Mouse (Mus musculus) left cerebral cortex, postnatal 36 days (tissue): Measurements from ENCODE around the gene Shpk. TPM values are rescaled to one million over a fixed set of nuclear protein-coding genes. Genes with fewer than 3 reads are reported as not detected.

Source experiments
- DNase-seq, 2 experiments: peaks; one replicate each; pipeline ENCODE4 v3.0.0; 2021 to 2022; ENCODE audit warnings: low spot score in 2 of 2, mixed read lengths in 1 of 2
- intact Hi-C: fragments of 180-260 bp; cut with DNase I; formaldehyde crosslinking; loops from one replicate; pipeline ENCODE4 v1.15.1; 2025
- total RNA-seq, 2 experiments: library from RNA; stranded (reverse); gene quantifications; 2 replicates each; pipeline ENCODE4 v1.2.3; 2021

The Shpk gene
- total RNA-seq, 2 experiments from 2014 or later, result 3.1 TPM

DNA sequence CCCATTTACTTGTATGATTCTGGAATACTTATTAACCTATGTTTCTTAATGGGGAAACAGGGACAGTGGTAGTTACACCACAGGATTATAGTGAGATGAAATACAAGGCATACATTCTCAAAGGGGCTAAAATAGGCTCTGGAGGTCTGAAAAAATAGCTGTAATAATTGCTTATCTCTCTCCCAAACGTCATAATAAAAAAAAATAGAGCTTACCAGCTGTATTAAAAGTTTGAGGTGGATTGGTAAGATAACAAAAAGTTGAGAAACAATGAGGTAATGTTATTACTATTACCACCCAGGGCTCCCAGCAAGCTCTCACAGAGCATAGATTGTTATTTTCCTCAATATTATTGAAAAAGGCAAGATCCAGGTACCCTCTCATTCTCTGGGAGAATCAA lies 1.1 kb upstream of the Shpk start:
- intact Hi-C loops, result no loop called here
- DNase-seq, result no peak

DNA sequence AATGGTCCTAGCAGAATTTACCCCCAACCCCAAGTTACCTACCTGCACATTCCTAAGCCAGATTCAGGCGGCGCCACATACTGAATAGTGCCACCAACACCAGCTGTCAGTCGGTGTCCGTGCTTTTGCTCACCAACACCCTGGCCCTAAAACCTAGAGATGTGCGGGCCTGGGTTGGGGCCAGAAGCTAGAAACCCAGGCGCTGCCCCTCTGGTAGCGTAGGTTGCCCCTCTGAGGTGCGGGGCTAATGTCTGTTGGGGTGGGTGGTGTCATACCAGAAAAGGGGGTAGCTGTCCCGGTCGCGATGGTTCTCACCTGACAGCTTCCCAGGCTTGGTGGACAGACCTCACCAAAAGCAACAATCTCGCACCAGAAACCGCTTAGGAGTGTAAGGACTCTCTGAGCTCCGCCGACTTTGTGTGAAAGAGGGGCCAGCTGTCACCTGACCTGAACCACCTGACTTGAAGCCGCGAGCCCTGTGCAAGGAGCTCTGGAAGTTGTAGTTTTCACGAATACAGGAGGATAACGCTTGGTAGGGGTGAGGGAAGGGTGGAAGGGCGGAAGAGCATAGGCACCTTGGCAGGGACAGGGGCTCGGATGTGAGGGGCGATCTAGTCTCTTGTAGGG lies 544 bp upstream of the Shpk start, which contains the start of gene Ctns:
Ctns (minus strand) TSS at position 440 of the 627 bp plus-strand sequence.
- intact Hi-C loops, result loop anchor here (1.0 kb wide), 1 partner anchor 21 kb away; the partner anchor contains the start of genes Emc6 and Tax1bp3
- DNase-seq, result peak in 1 of 2 experiments; percentile 87

DNA sequence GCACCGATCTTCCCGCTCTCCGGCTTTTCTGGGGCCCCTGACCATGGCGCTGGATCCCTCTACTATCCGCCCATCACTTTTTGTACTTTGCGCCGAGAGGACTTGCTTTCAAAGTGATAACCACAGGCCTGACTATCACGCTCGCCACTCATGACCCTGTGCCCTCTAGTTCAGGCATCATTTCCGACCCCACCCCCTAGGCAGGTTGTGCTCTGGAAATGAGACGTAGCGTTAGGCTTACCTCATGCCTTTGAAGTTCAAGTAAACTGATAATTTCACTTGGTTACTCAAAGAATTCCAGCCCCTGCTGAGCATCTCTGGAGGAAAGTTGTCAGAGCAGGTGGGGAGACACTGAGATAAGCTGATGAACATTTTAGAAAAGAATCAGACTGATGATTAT lies 619 bp downstream of the Shpk start:
- intact Hi-C loops, result loop anchor here (1.0 kb wide), 1 partner anchor 23 kb away; the partner anchor contains the start of genes Emc6 and Tax1bp3

DNA sequence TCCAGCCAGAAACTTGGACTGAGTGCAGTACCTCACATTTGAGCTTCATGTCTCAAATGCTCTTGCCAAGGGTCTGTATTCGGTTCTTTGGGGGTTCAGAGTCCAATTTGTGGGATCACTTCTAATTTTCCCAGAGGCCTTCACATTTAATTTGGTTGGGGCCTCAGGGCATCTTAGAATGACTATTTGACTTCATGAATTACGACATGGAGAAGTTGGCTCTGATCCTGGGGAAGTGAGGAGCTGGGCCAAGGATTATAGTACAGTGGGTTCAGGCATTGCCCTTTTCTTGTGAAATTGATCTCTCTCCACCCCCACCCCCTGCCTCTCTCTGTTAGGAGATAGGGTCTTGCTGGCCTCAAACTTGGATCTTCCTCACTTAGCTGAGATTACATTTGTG lies 1.8 kb downstream of the Shpk start:
- no peak for DNase-seq
- intact Hi-C loops, result no loop called here

More for the DNA sequence above, 619 bp downstream of the Shpk start:
- DNase-seq, result no peak

DNA sequence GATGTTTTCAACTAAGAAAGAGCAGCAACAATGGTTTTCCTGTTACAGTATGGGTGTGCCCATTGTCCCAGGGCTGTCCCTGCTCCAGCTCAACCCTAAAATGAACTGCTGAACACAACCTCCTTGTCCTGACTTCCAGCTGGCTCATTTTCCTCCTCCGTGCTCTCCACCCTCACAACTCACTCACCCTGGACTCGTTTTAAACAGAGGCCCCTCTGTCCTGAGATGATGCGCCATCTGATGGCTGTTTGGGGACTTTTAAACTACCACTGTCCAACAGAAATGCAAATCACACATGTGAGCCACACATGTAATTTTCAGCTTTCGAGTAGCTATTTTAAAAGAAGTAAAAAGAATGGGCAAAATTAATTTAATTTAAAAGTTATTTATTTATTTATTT lies 2.3 kb downstream of the Shpk start:
- DNase-seq, result no peak
- intact Hi-C loops, result no loop called here

DNA sequence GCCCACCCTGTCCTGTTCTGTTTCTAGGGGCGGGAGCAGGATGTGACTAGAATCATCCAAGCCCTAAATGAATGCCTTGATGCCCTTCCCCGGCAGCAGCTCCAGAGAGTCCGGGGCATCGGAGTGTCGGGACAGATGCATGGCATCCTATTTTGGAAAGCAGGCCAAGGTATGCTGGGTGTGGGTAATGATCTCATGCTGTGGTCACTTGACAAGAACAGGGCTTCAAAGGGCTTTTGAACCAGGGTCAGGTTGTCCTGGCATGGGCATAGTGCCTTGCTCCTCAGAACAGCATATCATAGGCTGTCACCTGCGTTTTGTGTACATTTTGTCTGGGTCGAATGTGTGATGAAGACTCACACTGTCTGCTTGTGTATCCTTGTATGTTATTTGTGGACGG lies 4.6 kb downstream of the Shpk start:
- no peak for DNase-seq

DNA sequence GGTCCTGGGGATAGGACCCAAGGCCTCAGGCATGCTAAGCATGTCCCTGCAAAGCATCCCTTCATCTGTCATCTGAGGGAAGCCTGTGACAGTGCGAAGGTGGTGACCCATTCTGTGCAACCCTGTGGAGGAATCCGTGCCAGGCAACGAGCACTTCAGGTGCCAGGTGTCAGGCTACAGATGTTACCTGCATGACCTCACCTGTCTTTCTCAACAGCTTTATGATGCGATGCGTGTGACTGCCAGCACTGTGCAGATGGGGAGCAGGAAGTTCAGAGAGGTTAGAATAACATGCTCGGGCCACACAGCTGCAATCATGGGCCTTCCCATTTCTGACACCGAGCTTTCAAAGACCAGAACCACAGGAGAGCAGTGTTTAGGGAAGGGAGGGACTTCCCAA lies 5.9 kb downstream of the Shpk start:
- intact Hi-C loops, result no loop called here
- DNase-seq, result no peak

More for the DNA sequence above, 4.6 kb downstream of the Shpk start:
- intact Hi-C loops, result no loop called here

DNA sequence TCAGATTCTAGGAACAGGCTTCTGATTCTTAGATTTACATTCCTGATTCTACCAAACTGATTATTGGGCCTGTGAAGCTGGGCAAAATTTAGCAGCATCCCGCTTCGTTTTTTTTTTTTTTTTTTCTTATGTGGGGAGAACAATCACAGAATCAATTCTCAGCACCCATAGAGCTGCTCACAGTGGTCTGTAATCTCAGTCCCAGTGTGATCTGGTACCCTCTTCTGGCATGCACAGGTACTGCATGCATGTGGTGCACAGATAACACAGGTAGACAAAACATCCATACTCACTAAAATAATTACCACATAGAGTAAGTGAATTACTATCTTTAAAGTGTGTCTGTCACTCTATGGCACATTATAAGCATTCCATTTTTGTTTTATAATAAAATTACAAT lies 8.4 kb downstream of the Shpk start:
- intact Hi-C loops, result no loop called here
- DNase-seq, result no peak

DNA sequence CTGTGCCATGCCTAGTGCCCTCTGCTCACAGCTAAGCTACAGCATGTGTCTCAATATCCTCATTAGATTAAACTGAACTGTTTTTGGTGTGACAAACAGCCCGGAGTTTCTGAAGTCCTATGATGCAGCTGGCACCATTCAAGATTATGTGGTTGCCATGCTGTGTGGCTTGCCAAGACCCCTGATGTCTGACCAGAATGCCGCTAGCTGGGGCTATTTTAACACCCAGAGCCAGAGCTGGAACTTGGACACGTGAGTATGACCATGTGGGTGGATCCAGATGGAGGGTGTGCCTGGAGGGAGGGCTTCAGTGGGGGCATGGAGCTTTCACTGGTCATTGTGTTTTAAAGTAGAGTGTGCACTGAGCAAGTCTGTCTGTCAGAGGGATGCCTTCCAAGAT lies 14.7 kb downstream of the Shpk start:
- intact Hi-C loops, result no loop called here
- no peak for DNase-seq

DNA sequence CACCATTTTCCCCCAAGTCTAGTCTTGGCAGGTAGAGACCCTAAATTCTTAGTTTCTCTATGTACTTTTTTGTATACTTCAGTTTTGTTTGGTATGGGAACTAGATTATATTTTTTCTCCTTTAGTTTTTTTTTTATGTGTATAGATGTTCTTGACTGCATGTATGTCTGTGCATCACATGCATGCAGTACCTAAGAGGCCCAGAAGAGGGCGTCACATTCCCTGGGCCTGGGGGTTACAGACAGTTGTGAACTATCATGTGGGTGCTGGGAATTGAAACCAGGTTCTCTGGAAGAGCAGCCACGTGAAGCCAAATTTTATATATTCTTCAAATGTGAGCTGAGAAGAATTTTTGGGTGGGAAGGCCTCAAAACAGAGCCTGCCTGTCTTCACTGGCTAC lies 20.4 kb downstream of the Shpk start:
- no peak for DNase-seq
- intact Hi-C loops, result no loop called here

DNA sequence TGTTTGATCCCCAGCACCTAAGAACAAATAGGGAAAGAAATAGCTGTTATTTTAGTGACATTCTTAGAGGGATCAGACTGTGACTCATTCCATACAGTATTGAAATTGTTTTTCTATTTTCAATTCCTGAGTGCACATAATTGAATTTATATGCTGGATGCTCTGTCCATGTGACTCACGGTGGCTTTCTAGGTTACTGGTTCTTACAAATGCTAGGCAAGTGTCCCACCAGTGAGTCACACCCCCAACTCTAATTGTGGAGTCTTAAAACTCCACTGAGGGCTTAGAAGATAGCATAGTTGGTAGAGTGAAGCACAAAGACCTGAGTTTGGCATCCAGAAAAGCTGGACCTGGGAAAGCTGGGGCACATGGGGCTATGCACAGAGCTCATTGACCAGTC lies 21.4 kb downstream of the Shpk start:
- no peak for DNase-seq
- intact Hi-C loops, result no loop called here

DNA sequence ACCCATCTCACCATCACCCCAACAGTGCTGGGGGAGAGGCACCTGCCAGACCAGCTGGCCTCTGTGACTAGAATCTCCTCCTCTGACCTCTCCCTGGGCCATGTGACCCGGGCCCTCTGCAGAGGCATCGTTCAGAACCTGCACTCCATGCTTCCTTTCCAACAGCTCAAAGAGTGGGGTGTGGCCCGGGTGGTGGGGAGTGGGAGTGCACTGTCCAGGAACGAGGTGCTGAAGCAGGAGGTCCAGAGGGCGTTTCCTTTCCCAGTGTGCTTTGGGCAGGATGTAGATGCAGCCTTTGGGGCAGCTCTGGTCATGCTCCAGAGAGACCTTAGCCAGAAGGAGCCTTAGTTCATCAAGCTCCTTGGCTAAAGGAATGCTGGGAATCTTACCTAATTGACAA lies 23.6 kb downstream of the Shpk start:
- intact Hi-C loops, result no loop called here
- no peak for DNase-seq

DNA sequence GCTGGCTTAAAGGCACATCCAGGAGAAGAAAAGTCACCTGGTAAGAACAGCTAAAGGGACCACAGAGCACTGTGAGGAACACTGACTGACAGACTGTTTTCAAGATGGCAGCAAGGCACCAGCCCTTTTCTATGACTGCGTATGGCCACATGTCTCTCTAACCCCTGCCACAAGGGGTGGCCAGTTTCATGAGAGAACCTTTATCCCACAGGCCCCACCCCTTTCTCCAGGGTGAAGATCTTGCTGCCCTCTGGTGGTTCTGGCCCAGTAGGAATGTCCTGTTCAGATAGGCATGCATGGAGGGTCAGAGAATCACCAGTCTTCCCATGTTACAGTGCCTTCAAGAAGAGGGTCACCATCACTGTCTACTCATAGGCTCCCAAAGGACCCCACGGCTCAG lies 24.7 kb downstream of the Shpk start:
- intact Hi-C loops, result no loop called here
- no peak for DNase-seq

DNA sequence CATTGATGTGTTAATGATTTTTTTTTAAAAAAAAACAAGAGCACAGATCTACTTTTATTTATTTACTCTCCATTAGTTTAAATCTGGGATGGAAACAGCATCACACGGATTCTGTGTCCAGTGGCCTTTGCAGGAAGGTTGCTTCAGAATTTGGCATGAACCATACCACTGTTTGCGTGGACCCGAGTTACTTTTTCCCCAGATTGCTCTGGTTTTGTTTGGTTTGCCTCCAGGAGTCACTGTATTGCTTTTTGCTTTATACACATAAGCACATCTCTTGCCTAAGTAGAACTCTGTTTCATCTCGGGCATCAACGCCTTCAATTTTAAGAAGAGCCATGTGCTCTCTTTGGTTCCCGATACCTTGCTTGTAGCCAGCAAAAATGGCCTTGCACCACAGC lies 26.6 kb downstream of the Shpk start:
- no peak for DNase-seq
- intact Hi-C loops, result no loop called here

DNA sequence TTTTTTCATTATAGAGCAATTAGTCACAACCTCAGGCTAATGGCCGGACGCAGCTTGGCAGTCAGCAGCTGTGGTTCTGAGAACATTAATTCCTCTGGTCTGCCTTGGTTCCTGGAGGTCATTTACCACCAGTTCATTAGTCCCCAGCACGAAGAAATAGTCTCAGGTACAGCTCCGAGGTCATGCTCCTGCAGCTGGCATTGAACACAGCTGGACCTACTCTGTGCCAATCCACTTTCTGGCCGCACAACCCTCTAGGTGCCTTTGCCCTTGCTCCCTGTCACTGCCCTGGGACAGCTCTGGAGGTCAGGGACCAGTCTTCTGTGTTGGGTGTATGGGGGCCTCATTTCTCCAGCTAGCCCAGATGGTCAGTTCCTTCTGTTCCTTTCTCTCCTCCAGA lies 29.6 kb downstream of the Shpk start:
- DNase-seq, result no peak
- intact Hi-C loops, result no loop called here

DNA sequence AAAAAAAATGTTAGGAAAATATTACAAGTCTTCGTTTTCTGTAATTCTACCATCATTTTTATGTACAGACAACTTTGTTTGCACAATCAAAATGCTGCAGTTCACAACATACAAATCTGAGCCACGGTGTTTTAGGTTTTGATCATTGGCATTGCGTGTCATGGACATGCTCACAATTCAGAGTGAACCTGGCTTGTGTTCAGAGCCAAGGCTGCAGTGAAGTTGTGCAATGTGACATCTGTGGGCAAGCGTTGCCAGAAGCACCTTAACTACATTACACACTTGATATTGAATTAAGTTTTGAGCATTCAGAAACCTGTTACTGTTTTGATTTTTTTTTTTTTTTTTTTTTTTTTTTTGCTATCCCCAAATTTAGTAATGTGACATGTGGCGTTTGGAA lies 30.8 kb downstream of the Shpk start:
- no peak for DNase-seq
- intact Hi-C loops, result no loop called here

DNA sequence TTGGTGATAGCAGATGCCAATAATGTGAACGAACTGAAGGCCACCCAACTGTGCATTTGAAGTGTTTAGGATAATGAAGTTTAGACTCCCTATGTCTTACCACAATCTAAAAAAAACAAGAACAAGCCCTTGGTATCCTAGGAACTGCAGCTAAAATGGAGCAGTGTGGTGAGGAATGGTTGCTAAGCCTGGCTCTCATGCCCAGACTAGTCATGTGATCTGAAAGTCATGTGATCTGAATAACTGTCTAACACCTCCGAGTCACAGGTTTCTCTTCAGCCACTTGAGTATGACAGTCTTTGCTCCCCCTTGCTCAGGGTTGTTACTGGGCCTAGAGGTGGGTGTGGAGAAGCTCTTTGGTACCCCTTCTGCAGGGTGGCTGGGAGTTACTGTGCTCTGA lies 33.3 kb downstream of the Shpk start:
- intact Hi-C loops, result no loop called here
- DNase-seq, result no peak

DNA sequence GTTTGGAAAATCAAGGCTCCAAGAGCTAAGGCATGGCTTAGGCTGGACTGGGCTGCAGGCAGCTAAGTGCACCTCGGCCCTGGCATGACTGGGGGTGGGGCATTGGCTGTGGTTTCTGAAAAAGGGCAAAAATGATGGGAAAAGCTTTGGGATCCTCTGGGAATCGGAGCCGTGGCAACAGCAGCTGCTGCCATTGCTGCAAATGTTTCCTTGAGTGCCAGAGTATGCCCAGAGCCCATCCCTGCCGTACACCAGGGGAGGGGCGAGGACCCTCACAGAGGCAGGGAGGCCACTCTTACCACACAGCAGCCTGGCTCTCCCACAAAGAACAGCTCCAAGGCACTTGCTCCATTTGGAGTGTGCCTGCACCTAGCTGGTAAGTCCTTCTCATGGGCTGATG lies 34.7 kb downstream of the Shpk start, which contains the start of gene Trpv1:
Trpv1 (plus strand) TSS at position 301 of the 400 bp plus-strand sequence.
- intact Hi-C loops, result no loop called here
- no peak for DNase-seq

DNA sequence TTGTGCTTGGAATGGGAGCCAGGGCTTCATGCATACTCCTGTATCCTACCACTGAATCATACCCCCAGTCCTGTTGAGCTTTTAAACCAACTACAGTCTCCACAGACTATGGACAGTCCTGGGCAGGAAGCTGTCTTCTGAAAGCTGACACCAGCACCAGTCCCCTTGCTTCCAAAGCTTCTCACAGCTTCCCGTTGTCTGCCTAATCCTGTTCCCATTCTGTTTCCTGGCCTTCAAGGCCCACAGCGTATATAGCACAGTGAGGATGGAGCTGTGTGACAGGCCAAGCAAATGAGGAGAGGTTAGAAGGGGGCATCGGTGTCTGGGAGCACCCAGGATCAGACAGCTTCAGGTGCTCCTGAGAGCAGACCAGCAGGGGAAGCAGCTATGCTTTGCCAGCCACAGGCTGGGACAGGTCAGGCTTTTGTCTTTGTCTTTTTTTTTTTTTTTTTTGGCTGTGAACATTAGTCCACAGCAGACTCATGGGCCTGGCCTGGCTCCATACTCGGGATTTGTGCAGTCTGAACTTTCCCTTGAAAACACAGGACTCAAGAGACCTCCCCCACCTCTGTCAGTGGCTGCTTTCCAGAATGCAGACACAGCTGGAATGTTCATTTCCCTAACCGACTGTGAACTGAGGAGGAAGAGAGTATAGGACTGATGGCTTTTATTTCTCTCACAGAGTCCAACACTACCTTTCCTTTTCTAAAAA lies 36.9 kb downstream of the Shpk start:
- no peak for DNase-seq
- intact Hi-C loops, result no loop called here

DNA sequence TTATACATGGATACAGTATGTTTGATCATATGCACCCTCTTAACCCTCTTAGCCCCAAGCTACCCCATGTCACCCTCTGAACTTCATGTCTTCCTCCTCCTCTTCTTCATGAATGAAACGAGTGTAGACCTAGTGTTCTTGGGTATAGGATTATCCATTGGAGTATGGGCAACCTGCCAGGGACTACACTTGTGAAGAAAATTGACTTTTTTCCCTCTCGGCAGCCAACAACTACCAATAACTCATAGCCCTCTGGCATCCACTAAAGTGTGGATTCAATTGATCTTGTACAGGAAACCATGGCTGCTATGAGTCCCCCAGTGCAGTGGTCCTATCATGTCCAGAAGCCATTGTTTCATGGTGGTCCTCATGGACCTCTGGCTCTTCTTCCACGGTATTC lies 37.5 kb downstream of the Shpk start:
- DNase-seq, result no peak
- intact Hi-C loops, result no loop called here

DNA sequence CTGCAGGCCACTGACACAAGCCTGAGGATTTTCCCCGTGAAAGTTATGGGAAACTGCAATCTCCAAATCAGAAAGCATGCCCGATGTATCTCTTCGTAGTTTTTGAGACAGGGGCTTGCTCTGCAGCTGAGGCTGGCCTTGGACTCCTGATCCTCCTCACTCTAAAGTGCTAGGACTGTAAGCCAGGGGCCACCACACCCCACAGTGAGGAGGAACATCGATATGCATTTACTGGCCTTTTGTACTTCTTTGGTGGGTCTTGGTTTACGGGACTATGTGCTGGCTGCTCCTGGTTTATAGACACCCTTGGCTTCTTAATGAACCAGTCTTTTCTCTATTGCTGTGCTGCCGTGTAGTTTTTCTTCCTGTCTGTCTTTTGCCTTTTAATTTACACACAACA lies 42.9 kb downstream of the Shpk start:
- intact Hi-C loops, result no loop called here
- DNase-seq, result no peak
